Comparison of ENCODE assay signal across 6 mouse cellular contexts in the genomic region with DNA sequence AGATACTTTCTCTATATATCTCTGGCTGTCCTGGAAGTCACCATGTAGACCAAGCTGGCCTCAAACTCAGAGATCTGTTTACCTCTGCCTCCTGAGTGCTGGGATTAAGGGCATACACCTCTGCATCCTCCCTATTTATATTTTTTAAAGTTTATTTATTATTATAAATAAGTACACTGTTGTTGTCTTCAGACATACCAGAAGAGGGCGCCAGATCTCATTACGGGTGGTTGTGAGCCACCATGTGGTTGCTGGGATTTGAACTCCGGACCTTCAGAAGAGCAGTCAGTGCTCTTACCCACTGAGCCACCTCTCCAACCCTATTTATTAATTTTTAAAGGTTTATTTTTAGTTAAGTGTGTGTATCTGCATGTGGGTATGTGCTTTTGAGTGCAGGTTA. TPM values are rescaled to one million over a fixed set of nuclear protein-coding genes. Genes with fewer than 3 reads are reported as not detected.
DNase-seq lines count a peak whose midpoint lies in the region; ATAC-seq and TF ChIP-seq lines count a peak whose summit lies in the region.
"Not testable (repeated sequence)": the region's sequence is repeated elsewhere in the genome, so short reads cannot be mapped to it uniquely, and the experiment has no call there.

No protein-coding gene starts in this region.

- TF ChIP-seq CTCF in MEL (IDR thresholded peaks at IDR 0.05 in 2 of 3, conservative IDR thresholded peaks at IDR 0.05 in 1 of 3; ENCODE audit: control insufficient read depth in 1 of 3, insufficient read depth in 1 of 3, low read depth in 2 of 3, low read length in 3 of 3, poor library complexity in 1 of 3, severe bottlenecking in 1 of 3): peak in 2 of 3 experiments; percentile 17 to 31; a peak in 1 of 6 replicates
- TF ChIP-seq CTCF in gastrocnemius, adult 2 months (IDR thresholded peaks at IDR 0.05): peak; percentile 33; the same call in 1 of the 2 replicates
- peak; percentile 26; the same call in 1 of the 2 replicates for TF ChIP-seq CTCF in intestine, postnatal 0 days (IDR thresholded peaks at IDR 0.05; ENCODE audit: low read depth)
- peak; percentile 47 for TF ChIP-seq CTCF in liver, embryonic 14.5 days (IDR thresholded peaks at IDR 0.05; ENCODE audit: low read depth)
- peak; percentile 12; the same call in 1 of the 2 replicates for TF ChIP-seq CTCF in midbrain, postnatal 0 days (IDR thresholded peaks at IDR 0.05)
- peak; percentile 21; the same call in 1 of the 2 replicates for TF ChIP-seq CTCF in stomach, postnatal 0 days (IDR thresholded peaks at IDR 0.05; ENCODE audit: low read depth)

- intact Hi-C loops in gastrocnemius, adult 2 months (cut with DNase I): not testable (repeated sequence)

- not testable (repeated sequence) for TF ChIP-seq POLR2A in MEL (IDR thresholded peaks at IDR 0.05; ENCODE audit: control insufficient read depth in 1 of 2, insufficient read depth in 1 of 2, low read depth in 1 of 2, low read length in 2 of 2, poor library complexity in 1 of 2)

- H3K4me1 ChIP-seq in MEL (ENCODE audit: control insufficient read depth in 1 of 2, insufficient read depth in 2 of 2, low read length in 2 of 2): peaks cover 0 to 26% of the 10 kb centered on the region in 2 experiments; a peak in 3 of 4 replicates
- H3K4me1 ChIP-seq in intestine, postnatal 0 days (replicated peaks; ENCODE audit: control insufficient read depth, insufficient read depth, low read length); midbrain, postnatal 0 days (ENCODE audit: insufficient read depth, low read length); stomach, postnatal 0 days (replicated peaks; ENCODE audit: control insufficient read depth, insufficient read depth): not testable (repeated sequence)
- H3K4me1 ChIP-seq in liver, embryonic 14.5 days (replicated peaks; ENCODE audit: control insufficient read depth in 2 of 2, insufficient read depth in 2 of 2, low read length in 1 of 2): peaks cover 16 to 28% of the 10 kb centered on the region in 2 experiments

- H3K4me2 ChIP-seq in intestine, postnatal 0 days (replicated peaks; ENCODE audit: low read depth); liver, embryonic 14.5 days (ENCODE audit: low read depth); midbrain, postnatal 0 days (ENCODE audit: low read depth, low read length, poor library complexity, severe bottlenecking); stomach, postnatal 0 days (replicated peaks; ENCODE audit: low read depth): not testable (repeated sequence)

- peaks cover 9 to 27% of the 10 kb centered on the region in 2 experiments for H3K36me3 ChIP-seq in MEL (ENCODE audit: control insufficient read depth in 1 of 2, insufficient read depth in 2 of 2, low read length in 2 of 2)
- not testable (repeated sequence) for H3K36me3 ChIP-seq in intestine, postnatal 0 days (ENCODE audit: control insufficient read depth, insufficient read depth); liver, embryonic 14.5 days (replicated peaks; ENCODE audit: control insufficient read depth, insufficient read depth, low read depth); stomach, postnatal 0 days (ENCODE audit: control insufficient read depth, insufficient read depth, low read length)
- peaks cover 18% of the 10 kb centered on the region for H3K36me3 ChIP-seq in midbrain, postnatal 0 days (ENCODE audit: insufficient read depth, low read length)

- ATAC-seq in intestine, postnatal 0 days; liver, embryonic 14.5 days (ENCODE audit: insufficient read depth); midbrain, postnatal 0 days (ENCODE audit: low FRiP score); stomach, postnatal 0 days (ENCODE audit: low FRiP score, low TSS enrichment): not testable (repeated sequence)

- H3K27me3 ChIP-seq in MEL (ENCODE audit: control insufficient read depth in 1 of 2, insufficient read depth in 2 of 2, low read length in 2 of 2); intestine, postnatal 0 days (replicated peaks; ENCODE audit: control insufficient read depth, insufficient read depth, low read length); liver, embryonic 14.5 days (ENCODE audit: control insufficient read depth, insufficient read depth, low read length); midbrain, postnatal 0 days (ENCODE audit: insufficient read depth, low read length); stomach, postnatal 0 days (ENCODE audit: control insufficient read depth, insufficient read depth, low read length): not testable (repeated sequence)

- 71% methylated on average over 3 of the region's 3 CpGs for WGBS in intestine, postnatal 0 days
- WGBS in liver, embryonic 14.5 days (ENCODE audit: insufficient replicate concordance): 47% methylated on average over 3 of the region's 3 CpGs
- WGBS in midbrain, postnatal 0 days: 73% methylated on average over 3 of the region's 3 CpGs
- 66% methylated on average over 3 of the region's 3 CpGs for WGBS in stomach, postnatal 0 days

- not testable (repeated sequence) for H3K27ac ChIP-seq in MEL (ENCODE audit: control insufficient read depth, low read depth, low read length); intestine, postnatal 0 days (ENCODE audit: low read depth, low read length); liver, embryonic 14.5 days; midbrain, postnatal 0 days (ENCODE audit: low read depth, low read length); stomach, postnatal 0 days (replicated peaks)
- H3K27ac ChIP-seq in gastrocnemius, adult 2 months: peak overlapping the region; percentile 59

- H3K9ac ChIP-seq in MEL (ENCODE audit: control insufficient read depth, low read depth, low read length, poor library complexity, severe bottlenecking); intestine, postnatal 0 days (ENCODE audit: low read depth, low read length); liver, embryonic 14.5 days (replicated peaks); midbrain, postnatal 0 days (replicated peaks; ENCODE audit: low read length, poor library complexity, severe bottlenecking); stomach, postnatal 0 days (ENCODE audit: low read length): not testable (repeated sequence)

- TF ChIP-seq RAD21 in MEL (IDR thresholded peaks at IDR 0.05; ENCODE audit: low read depth, low read length): not testable (repeated sequence)

- peaks cover 93% of the 10 kb centered on the region for H3K79me2 ChIP-seq in MEL (ENCODE audit: control insufficient read depth, insufficient read depth, low read length, poor library complexity)

- not testable (repeated sequence) for H3K9me3 ChIP-seq in MEL (replicated peaks; ENCODE audit: insufficient read depth, low read length); intestine, postnatal 0 days (ENCODE audit: control insufficient read depth); liver, embryonic 14.5 days (ENCODE audit: control insufficient read depth, low read length); midbrain, postnatal 0 days (ENCODE audit: low read length); stomach, postnatal 0 days (ENCODE audit: control insufficient read depth, low read length)

- not testable (repeated sequence) for TF ChIP-seq EP300 in MEL (IDR thresholded peaks at IDR 0.05; ENCODE audit: low read depth in 1 of 2, low read length in 2 of 2); liver, embryonic 14.5 days (IDR thresholded peaks at IDR 0.05; ENCODE audit: low read depth); stomach, postnatal 0 days (optimal IDR thresholded peaks at IDR 0.05)

- not testable (repeated sequence) for H3K4me3 ChIP-seq in MEL (ENCODE audit: control insufficient read depth in 1 of 2, insufficient read depth in 1 of 2, low read depth in 2 of 2, low read length in 2 of 2); gastrocnemius, adult 2 months; intestine, postnatal 0 days (ENCODE audit: low read depth, low read length); liver, embryonic 14.5 days (ENCODE audit: insufficient read depth in 1 of 2, low read depth in 2 of 2, low read length in 2 of 2); midbrain, postnatal 0 days (ENCODE audit: low read depth, low read length); stomach, postnatal 0 days (ENCODE audit: low read depth, low read length)

- DNase-seq in MEL (ENCODE audit: low read depth, low spot score); gastrocnemius, adult 2 months; liver, embryonic 14.5 days (ENCODE audit: low read depth in 3 of 3, low spot score in 3 of 3); midbrain, postnatal 0 days (ENCODE audit: low spot score); stomach, postnatal 0 days (ENCODE audit: low spot score): not testable (repeated sequence)

RNA-seq across cellular contexts. Expression of a gene that starts 6.9 kb away (rescaled TPM):
- total RNA-seq in MEL (2012; rRNA removed): 140 and 151 TPM in 2 replicates
- polyA plus RNA-seq in MEL (2012; ENCODE audit: insufficient read depth in 1 of 2, insufficient read length in 2 of 2, low read depth in 1 of 2, low replicate concordance in 2 of 2, missing spikeins in 1 of 2): 100 to 1,000 TPM in 1 of 2 experiments, not detected in 1; 224 TPM
- 10 to 100 TPM; 56.1 to 64.5 TPM for total RNA-seq in gastrocnemius, adult 2 months (2021)
- 79.2 and 81.0 TPM in 2 replicates for polyA plus RNA-seq in intestine, postnatal 0 days (2015; fragmentation: Nextera tagmentation; extraction: Ambion mirVana)
- 47.2 and 54.4 TPM in 2 replicates for polyA plus RNA-seq in liver, embryonic 14.5 days (2012; rRNA removed)
- polyA plus RNA-seq in liver, embryonic 14.5 days (2014; fragmentation: Nextera tagmentation; extraction: Ambion mirVana): 40.0 and 46.1 TPM in 2 replicates
- 136 and 137 TPM in 2 replicates for total RNA-seq in midbrain, postnatal 0 days (2014; rRNA removed)
- 122 and 129 TPM in 2 replicates for polyA plus RNA-seq in midbrain, postnatal 0 days (2015; fragmentation: Nextera tagmentation; extraction: Ambion mirVana)
- 83.4 and 83.6 TPM in 2 replicates for polyA plus RNA-seq in stomach, postnatal 0 days (2015; fragmentation: Nextera tagmentation; extraction: Ambion mirVana)

RNA-seq across cellular contexts. Expression of a gene that starts 36.1 kb away (rescaled TPM):
- total RNA-seq in MEL (2012; rRNA removed): 4.7 and 6.3 TPM in 2 replicates
- polyA plus RNA-seq in MEL (2012; ENCODE audit: insufficient read depth in 1 of 2, insufficient read length in 2 of 2, low read depth in 1 of 2, low replicate concordance in 2 of 2, missing spikeins in 1 of 2): 10 to 100 TPM in 1 of 2 experiments, not detected in 1; 10.6 TPM
- total RNA-seq in gastrocnemius, adult 2 months (2021): 1 to 10 TPM; 2.9 to 3.4 TPM
- 3.4 and 4.8 TPM in 2 replicates for polyA plus RNA-seq in intestine, postnatal 0 days (2015; fragmentation: Nextera tagmentation; extraction: Ambion mirVana)
- 1.5 and 2.2 TPM in 2 replicates for polyA plus RNA-seq in liver, embryonic 14.5 days (2012; rRNA removed)
- 1.5 and 2.1 TPM in 2 replicates for polyA plus RNA-seq in liver, embryonic 14.5 days (2014; fragmentation: Nextera tagmentation; extraction: Ambion mirVana)
- total RNA-seq in midbrain, postnatal 0 days (2014; rRNA removed): 9.5 and 11.8 TPM in 2 replicates
- 7.7 and 9.5 TPM in 2 replicates for polyA plus RNA-seq in midbrain, postnatal 0 days (2015; fragmentation: Nextera tagmentation; extraction: Ambion mirVana)
- 4.5 and 5.0 TPM in 2 replicates for polyA plus RNA-seq in stomach, postnatal 0 days (2015; fragmentation: Nextera tagmentation; extraction: Ambion mirVana)
